Mouse (Mus musculus) heart, embryonic 10.5 days (tissue): Measurements from ENCODE around the gene Tmem37. TPM values are rescaled to one million over a fixed set of nuclear protein-coding genes. Genes with fewer than 3 reads are reported as not detected.

Experiments used
- DNase-seq: peaks from one replicate; pipeline ENCODE4 v3.0.0-alpha.2; 2017; ENCODE audit warnings: low spot score
- H3K27ac ChIP-seq: fragments of 300-500 bp; sonication (generic); 2 replicates; pipeline ENCODE4 v1.5.1; 2016; ENCODE audit warnings: mild to moderate bottlenecking
- H3K27me3 ChIP-seq: fragments of 300-500 bp; sonication (generic); 2 replicates; pipeline ENCODE4 v1.6.1; 2016; ENCODE audit warnings: mild to moderate bottlenecking; ENCODE audit not compliant: poor library complexity, insufficient read depth, severe bottlenecking
- H3K36me3 ChIP-seq: fragments of 300-500 bp; sonication (generic); 2 replicates; pipeline ENCODE4 v1.6.1; 2016; ENCODE audit warnings: mild to moderate bottlenecking, moderate library complexity
- H3K4me1 ChIP-seq: fragments of 300-500 bp; sonication (generic); 2 replicates; pipeline ENCODE4 v1.6.1; 2016; ENCODE audit warnings: mild to moderate bottlenecking
- H3K4me3 ChIP-seq: fragments of 300-500 bp; sonication (generic); 2 replicates; pipeline ENCODE4 v1.5.1; 2016; ENCODE audit warnings: mild to moderate bottlenecking, moderate library complexity
- H3K9me3 ChIP-seq: fragments of 300-500 bp; sonication (generic); 2 replicates; pipeline ENCODE4 v1.6.1; 2016; ENCODE audit warnings: mild to moderate bottlenecking, moderate library complexity
- WGBS: fragments of 180-500 bp; shearing (Covaris S2); methylation state at CpG from one replicate; pipeline ENCODE4 v1.1.7; 2016; 5-methylcytosine and 5-hydroxymethylcytosine counted together
- polyA plus RNA-seq: library from polyadenylated mRNA; unstranded; fragments of >200 nt; fragmentation: Nextera tagmentation; extraction: Ambion mirVana; gene quantifications from 2 replicates; pipeline ENCODE4 v1.2.1, GENCODE M21; 2016

Tmem37 gene
- polyA plus RNA-seq, 1 experiment from 2014 or later, result 22.5 TPM

GRCm38 (mm10) chr1:120019428-120019827 lies 54.4 kb downstream of the Tmem37 start:
- no peak for DNase-seq
- 91% methylated on average over 12 of the region's 12 CpGs for WGBS

GRCm38 (mm10) chr1:120018900-120019299 lies 55.0 kb downstream of the Tmem37 start:
- 66% methylated on average over 3 of the region's 3 CpGs for whole genome bisulfite sequencing
- no peak overlapping the region for H3K4me3 ChIP-seq

More at GRCm38 (mm10) chr1:120019428-120019827, 54.4 kb downstream of the Tmem37 start:
- Histone ChIP-seq H3K4me1 (peaks cover 7% of the 10 kb centered on the region), H3K4me3 (no peak overlapping the region), H3K36me3 (no peaks in the 10 kb centered on the region), H3K9me3 (no peaks in the 10 kb centered on the region), H3K27me3 (no peaks in the 10 kb centered on the region), H3K27ac (no peak overlapping the region)

More at GRCm38 (mm10) chr1:120018900-120019299, 55.0 kb downstream of the Tmem37 start:
- DNase-seq, result no peak
- Histone ChIP-seq H3K27me3 (no peaks in the 10 kb centered on the region), H3K27ac (no peak overlapping the region), H3K36me3 (no peaks in the 10 kb centered on the region), H3K4me1 (peaks cover 1% of the 10 kb centered on the region; the same call in 1 of the 2 replicates), H3K9me3 (no peaks in the 10 kb centered on the region)

Other genes starting within 250 kb of the Tmem37 start
- 3.7 and 4.7 TPM in 2 replicates for gene Ptpn4, start 236.5 kb downstream of the Tmem37 start, polyA plus RNA-seq
- gene Tmem177, start 160.9 kb downstream of the Tmem37 start, polyA plus RNA-seq, result 7.5 and 8.7 TPM in 2 replicates
- not detected in 2 replicates for gene Cfap221, start 76.8 kb downstream of the Tmem37 start, polyA plus RNA-seq
- not detected in 2 replicates for gene Sctr, start 67.2 kb downstream of the Tmem37 start, polyA plus RNA-seq
- gene Dbi, start 47.0 kb upstream of the Tmem37 start, polyA plus RNA-seq, result 647 and 658 TPM in 2 replicates
- gene 3110009E18Rik, start 47.1 kb upstream of the Tmem37 start, polyA plus RNA-seq, result 13.0 and 15.0 TPM in 2 replicates
- gene Steap3, start 198.6 kb upstream of the Tmem37 start, polyA plus RNA-seq, result 14.6 and 15.7 TPM in 2 replicates